Mouse (Mus musculus) CH12F3 (cell line): ENCODE data around the gene Slc22a20.

Source experiments
- in situ Hi-C: fragments of 300-500 bp; cut with MboI; formaldehyde crosslinking; loops from 2 replicates; pipeline ENCODE4 v1.14.3; 2020; ENCODE audit warnings: low sequenced_read_pairs

Slc22a20 gene

GRCm38 (mm10) chr19:5954031-5954710 is 31.8 kb downstream of the Slc22a20 start:
- in situ Hi-C loops: no loop called here

DNA sequence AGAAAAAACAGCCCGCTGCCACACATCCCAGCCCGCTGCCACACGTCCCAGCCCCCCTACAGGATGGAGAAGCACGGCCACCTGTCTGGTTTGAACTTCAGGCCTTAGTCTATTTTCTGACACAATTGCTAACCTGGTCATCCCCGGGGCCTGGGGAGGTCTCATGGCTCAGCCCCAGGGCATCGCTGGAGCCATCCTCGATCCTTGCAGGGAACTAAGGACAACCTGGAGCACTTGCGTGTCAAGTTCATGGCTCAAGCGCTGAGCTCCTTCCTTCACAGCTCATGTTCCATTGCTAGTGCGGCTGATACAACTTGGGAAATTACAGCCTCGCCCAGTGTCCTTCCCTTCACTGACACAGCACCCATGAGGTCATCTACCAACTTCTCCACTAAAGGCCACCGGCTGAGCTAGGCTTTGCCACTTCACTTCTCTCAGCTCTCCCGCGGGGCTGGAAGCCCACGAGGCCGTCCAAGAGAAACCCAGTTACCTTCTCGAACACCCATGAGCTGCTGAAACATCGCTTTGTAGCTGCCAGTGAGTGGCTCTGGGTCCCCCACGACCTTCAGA is 32.7 kb downstream of the Slc22a20 start:
- in situ Hi-C loops: no loop called here

GRCm38 (mm10) chr19:5952071-5952691 is 33.8 kb downstream of the Slc22a20 start:
- in situ Hi-C loops: no loop called here

DNA sequence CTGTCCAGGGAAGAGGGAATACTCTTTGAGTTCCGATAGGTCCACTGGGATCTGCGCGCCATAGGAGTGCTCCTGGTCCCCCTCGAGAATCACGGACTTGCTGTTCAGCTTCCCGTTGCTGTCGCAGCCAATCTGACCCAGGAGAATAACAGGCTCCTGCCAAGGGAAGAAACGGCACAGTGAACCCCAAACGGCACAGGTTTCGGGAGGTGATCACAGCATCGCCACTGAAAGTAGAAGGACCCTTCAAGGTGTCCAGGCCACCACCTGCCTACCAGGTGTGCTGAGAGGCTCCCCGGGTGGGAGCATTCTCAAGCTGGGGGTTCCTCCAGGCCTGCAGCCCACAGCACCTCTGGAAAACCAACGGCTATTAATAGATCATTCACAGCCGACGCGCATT is 34.3 kb downstream of the Slc22a20 start:
- in situ Hi-C loops: no loop called here

- in situ Hi-C loops: no loop called here
Measured at GRCm38 (mm10) chr19:5950218-5950617, 35.7 kb downstream of the Slc22a20 start.

DNA sequence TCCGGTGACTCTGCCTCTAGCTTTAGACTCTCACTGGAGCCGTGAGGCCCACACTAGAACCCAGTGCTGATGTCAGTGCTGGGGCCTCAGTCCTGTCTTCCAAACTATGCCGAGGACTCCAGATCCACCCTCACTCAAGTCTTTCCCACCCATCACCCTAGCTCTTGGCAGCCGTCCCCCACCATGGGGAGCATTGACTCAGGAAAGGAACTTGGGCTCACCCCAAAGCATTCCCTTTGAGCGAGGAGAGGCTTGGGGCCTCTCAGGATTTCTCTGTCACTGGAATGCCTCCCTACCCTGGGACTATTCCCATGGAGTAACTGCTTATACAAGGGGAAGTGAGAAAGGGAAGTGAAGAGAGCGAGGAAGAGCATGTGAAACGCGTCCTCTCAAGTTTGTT is 40.1 kb downstream of the Slc22a20 start:
- in situ Hi-C loops: no loop called here

DNA sequence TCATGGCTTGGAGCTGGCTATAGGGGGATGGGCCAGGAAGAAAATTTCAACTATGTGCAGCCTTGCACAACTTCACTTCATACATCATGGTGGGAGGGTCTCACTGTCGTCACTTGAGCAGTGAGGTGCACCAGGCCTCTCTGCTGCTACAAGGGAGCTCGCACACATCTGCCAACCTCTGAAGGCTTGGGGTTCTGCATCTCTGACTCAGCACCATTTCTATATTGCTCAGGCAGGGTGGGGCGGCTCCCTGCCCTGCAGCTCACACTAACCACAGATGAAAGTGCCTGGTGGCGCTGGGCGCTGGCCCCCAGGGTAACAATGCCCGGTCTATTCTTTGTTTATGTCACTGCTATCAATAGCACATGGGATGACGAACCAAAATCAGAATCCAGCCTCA is 40.9 kb downstream of the Slc22a20 start:
- in situ Hi-C loops: no loop called here

DNA sequence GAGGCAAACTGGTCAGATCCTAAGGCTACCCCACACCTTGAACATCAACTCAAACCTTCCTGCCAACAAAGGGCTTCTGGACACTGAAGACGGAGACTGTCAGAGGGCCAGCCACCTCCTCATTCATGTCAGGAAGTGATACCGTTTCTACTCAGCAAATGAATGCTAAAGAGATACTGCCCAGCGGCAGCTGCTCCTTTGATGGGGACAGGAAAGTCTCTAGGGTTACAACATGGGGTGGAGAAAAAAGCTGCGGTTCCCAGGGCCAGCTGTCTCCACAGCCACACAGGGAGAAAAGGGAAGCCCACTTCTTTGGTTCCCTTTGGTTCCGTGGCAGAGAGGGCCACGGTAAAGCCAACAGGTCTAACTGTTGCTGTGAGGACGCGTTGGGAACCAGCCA is 41.8 kb downstream of the Slc22a20 start:
- in situ Hi-C loops: no loop called here

DNA sequence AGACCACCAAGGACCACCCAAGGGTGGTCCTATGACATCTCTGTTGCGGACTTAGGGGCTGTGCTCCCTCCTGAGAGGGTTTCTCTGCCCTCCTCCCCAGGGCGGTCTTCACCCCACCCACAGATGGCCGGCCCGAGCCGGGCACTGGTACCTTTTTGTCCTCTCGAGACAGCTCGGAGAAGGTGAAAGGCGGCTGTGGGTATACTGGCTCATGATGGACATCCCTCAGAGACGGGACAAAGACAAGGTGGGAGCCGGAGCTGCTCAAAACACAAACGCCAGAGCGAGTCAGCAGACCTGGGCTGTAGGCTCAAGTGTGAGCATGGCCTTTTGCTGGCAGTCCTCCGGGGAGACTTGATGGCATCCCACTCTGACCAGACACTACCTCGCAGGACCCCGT is 42.5 kb downstream of the Slc22a20 start:
- in situ Hi-C loops: no loop called here

DNA sequence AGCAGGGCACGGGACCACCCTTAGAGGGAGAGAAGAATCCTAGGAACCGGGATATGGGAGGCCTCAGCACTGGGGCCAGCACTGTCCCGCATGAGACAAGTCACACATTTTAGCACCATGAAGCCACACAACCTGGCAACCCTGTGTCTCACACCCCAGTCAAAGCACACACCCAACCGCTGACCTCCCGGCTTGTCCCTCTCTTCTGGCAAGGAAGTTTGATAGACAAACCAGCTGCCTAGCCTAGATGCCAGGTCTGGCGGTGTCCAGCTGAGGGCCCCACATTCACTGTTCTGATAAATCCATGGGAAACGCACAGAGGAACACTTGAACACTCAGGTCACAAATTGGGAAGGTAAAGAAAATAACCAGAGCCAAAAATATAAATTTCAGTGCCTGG is 43.4 kb downstream of the Slc22a20 start:
- in situ Hi-C loops: no loop called here

DNA sequence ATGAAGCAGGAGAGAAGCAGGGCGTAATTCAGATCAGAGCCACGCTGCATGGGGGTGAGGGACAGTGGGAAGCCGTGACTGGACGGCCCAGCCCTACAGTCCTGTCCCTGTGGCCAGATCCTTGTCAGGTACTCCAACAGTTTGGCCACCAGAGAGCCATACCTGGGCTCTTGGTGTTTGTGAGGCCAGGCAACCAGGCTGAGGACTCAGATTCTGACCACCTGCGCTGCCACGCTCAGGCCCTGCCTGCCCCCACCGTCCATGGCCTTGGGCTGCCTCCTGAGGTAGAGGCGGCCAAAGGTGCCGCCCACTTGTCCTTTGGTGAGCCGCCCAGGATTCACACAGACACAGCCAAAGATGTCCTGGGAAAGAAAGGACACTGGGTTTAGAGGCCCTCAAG is 45.3 kb downstream of the Slc22a20 start:
- in situ Hi-C loops: no loop called here

GRCm38 (mm10) chr19:5940173-5940572 is 45.8 kb downstream of the Slc22a20 start:
- in situ Hi-C loops: no loop called here

GRCm38 (mm10) chr19:5939715-5940114 is 46.2 kb downstream of the Slc22a20 start:
- in situ Hi-C loops: no loop called here

- in situ Hi-C loops: no loop called here
Measured at GRCm38 (mm10) chr19:5938516-5938915, 47.4 kb downstream of the Slc22a20 start.

DNA sequence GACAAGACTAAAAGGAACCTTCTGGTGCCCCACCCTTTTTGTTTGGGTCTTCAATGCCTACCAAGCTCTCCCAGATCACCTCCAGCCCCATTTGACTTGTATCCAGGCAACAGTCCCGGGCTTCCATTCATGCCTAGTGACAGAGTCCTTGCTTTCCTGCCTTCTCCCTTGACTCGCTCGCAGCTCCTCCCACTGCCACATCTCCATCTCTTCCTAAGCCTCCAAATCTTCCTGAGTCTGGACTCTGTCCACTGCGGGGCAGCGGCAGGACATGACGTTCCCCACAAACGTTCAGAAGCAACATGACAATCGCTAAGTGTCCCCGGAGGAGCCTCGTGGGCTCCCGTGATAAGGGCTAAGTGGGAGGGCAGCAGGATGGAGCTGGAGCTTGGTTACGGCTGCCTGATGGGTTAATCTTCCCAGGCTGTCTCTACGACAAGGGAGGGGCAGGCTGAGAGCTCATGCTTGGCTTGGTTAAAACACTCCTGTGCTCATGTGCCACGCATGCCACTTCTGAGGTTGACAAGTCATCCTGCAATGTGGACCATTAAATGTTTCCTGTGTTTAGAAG is 48.0 kb downstream of the Slc22a20 start:
- in situ Hi-C loops: no loop called here

DNA sequence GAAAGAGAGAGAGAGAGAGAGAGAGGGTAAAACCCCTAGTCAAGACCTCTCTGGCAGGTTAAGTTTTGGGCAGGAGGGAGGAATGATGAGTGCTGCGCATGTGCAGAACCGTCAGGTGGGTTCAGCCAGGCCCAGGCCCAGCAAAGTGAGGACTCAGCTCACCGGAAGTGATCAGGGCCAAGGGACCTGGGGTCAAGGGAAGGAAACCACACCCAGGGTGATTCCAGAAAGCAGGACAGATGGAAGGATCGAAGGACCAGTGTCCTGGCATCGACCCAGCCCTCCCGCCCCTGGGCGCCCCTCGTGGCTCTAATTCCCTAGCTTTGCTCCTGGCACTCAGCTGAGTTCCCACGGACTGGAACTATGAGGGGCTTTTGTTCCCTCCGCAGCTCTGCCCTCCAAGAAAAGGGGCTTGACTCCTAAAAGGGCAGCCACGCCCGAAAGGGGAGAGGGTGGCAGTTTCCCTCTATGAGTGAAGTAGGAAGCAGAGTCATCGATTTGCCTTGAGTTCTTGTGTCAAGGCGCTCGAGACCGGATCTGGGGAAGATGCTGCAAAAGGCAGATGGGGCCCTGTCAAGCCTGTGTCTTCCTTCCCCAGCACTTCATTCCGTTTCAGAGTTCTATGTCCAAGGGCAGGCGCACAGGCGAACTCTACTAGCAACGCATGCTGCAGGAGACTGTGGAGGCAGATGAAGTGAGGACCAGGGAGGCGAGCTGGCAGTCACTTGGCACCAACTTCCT is 48.7 kb downstream of the Slc22a20 start:
- in situ Hi-C loops: no loop called here

DNA sequence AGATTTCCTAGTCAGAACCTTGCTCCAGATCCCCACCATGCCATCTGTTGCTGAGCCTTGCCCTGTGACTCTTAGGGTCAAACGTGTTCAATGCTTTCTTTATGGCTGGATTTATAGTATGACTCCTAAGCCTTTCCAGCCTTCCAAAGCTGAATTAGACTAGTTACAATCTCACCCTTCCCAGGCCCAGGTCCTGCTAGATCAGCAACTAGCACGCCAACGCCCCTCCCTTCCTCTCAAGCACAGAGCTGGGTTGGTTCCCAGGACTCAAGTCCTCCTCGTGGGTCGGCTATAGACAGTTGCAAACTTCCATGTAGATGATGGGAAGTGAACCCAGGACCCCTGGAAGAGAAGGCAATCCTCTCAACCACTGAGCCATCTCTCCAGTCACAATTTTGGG is 50.3 kb downstream of the Slc22a20 start:
- in situ Hi-C loops: no loop called here

DNA sequence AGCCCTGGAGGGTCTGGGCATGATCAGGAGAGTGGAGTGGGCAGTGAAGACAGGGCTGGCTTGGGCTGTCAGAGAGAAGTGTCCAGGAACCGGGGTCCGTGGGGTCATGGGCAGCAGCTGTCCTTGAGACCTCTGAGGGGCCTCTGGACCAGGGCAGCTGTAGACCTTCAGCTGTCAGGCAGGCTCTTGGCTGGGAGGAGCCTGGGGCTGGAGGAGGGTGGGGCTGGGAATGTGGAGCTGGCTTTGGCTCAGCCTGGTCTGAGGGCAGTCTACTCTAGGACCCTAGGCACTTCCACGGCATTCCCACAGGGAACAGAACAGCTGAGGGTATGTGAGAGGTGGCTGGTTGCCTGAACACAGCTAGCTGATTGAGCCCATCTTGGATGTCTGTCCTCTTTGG is 50.7 kb downstream of the Slc22a20 start:
- in situ Hi-C loops: no loop called here

DNA sequence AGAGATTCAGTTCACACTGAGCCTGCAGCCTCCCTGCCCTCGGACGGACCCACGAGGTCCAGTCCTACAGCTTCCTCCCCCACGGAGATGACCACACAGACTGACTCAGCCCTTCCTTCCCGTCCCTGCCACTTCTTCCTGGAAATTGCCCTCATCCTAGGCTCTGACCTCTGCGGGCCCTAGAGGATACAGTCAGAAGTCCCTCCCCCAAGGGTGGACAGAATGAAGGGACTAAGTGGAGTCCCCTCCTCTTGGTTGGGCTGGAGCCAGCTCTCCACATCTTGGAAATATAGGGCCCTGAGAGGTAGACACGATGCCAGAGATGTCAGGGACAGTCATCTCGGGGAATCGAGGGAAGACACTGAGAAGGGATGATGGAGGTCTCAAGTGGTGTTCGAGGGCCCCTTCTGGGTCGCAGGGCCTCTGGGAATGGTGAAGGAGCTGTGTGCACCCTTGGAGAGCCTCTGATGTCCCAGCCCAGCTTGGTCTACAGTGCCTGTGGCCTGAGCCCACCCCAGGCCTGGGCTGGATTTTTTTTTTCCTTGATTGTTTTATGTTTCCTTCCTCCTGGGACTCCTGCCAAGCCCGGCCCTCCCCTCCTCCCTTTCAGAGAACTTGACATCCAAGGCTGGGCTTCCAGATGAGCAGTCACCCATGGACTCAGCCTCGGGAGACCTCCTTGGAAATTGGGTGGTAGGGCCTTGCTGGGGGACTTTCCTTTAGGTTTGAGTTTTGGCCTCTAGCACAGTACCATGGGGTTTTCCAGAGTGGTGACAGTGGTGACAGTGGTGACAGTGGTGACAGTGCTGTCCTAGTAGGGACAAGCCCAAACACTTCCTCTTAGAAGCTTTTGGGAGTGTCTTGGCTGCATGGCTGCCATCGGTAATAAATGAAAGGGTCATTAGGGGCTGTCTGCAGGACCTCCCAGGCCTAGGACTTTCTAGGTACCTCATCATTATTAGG is 56.0 kb downstream of the Slc22a20 start:
- in situ Hi-C loops: no loop called here

GRCm38 (mm10) chr19:5928546-5928945 is 57.4 kb downstream of the Slc22a20 start:
- in situ Hi-C loops: no loop called here
